Mouse (Mus musculus): ENCODE data around the gene Zdhhc16. TPM values are rescaled to one million over a fixed set of nuclear protein-coding genes. Genes with fewer than 3 reads are reported as not detected.

Zdhhc16 gene
- polyA plus RNA-seq, 1 experiment from 2014 or later: 38.4 TPM

DNA sequence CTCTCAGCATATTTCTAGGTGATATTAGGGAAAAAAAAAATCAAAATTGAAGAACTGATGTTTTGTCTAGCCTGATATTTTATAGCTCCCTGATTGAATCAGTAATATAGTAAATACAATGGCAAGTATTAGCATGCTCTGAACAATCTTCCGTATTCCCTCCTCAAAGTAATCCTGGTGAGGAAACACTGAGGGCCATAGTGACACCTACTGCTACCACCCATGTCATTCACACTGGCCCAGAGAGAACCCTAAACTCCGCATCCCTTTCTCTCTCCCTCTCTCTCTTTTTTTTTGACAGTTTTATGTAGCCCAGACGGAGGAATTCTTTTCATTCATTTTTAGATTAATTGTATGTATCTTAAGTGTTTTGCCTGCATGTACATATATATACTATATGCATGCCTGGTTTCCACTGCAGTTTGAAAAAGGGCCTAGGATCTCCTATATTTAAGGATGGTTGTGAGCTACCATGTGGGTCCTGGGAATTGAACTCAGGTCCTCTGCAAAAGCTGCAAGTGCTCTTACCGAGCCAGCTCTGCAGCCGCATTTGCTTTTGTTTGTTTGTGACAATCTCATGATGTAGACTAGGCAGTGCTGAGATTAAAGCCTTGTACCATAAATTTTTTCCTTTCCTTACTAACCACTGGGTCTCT, 12.7 kb upstream of the Zdhhc16 start:
- no peak overlapping the region for H3K27ac ChIP-seq (ENCODE audit: low read depth, low read length)
- WGBS: 72% methylated on average over 5 of the region's 5 CpGs

DNA sequence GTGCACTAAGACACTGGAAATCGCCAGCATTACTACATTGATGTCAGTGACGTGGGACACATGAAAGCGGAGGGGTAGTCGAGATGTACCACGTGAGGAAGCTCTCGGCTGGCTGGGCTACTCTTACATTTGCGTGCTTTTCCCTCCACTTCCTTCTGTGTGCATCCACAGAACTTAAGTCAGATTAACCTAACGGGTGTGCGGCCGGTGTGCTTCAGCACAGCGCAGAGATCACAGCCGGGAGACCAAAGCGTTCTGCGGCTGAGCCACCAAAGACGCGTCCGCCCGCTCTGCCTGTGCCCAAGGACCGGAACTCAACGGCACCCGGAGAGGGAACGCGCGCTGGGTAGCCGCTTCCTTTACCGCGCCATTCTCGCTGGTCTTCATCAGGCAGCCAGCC, 594 bp upstream of the Zdhhc16 start:
- Histone ChIP-seq H3K4me1 (replicated peaks; ENCODE audit: control insufficient read depth, insufficient read depth, low read length) (peaks cover 5% of the 10 kb centered on the region; the same call in 1 of the 2 replicates), H3K4me3 (ENCODE audit: low read depth, low read length) (peak overlapping the region; percentile 90), H3K36me3 (ENCODE audit: control insufficient read depth, insufficient read depth) (peaks cover 15% of the 10 kb centered on the region), H3K9me3 (ENCODE audit: control insufficient read depth) (no peaks in the 10 kb centered on the region), H3K4me2 (replicated peaks; ENCODE audit: low read depth) (peak overlapping the region; percentile 90), H3K9ac (ENCODE audit: low read depth, low read length) (peak overlapping the region; percentile 67), H3K27ac (ENCODE audit: low read depth, low read length) (peak overlapping the region; percentile 28; the same call in 1 of the 2 replicates), H3K27me3 (replicated peaks; ENCODE audit: control insufficient read depth, insufficient read depth, low read length) (no peaks in the 10 kb centered on the region)
- no peak for TF ChIP-seq CTCF (IDR thresholded peaks at IDR 0.05; ENCODE audit: low read depth)
- under 1% methylated on average over 28 of the region's 28 CpGs for WGBS
- ATAC-seq: peak; percentile 14; the same call in 1 of the 2 replicates

More for the DNA sequence above, 12.7 kb upstream of the Zdhhc16 start:
- H3K4me2 ChIP-seq (replicated peaks; ENCODE audit: low read depth): no peak overlapping the region
- H3K36me3 ChIP-seq (ENCODE audit: control insufficient read depth, insufficient read depth): peaks cover 49% of the 10 kb centered on the region
- no peak for ATAC-seq
- no peak for TF ChIP-seq CTCF (IDR thresholded peaks at IDR 0.05; ENCODE audit: low read depth)
- H3K27me3 ChIP-seq (replicated peaks; ENCODE audit: control insufficient read depth, insufficient read depth, low read length): no peaks in the 10 kb centered on the region
- H3K9me3 ChIP-seq (ENCODE audit: control insufficient read depth): no peaks in the 10 kb centered on the region
- H3K4me3 ChIP-seq (ENCODE audit: low read depth, low read length): no peak overlapping the region
- H3K4me1 ChIP-seq (replicated peaks; ENCODE audit: control insufficient read depth, insufficient read depth, low read length): no peaks in the 10 kb centered on the region
- no peak overlapping the region for H3K9ac ChIP-seq (ENCODE audit: low read depth, low read length)

DNA sequence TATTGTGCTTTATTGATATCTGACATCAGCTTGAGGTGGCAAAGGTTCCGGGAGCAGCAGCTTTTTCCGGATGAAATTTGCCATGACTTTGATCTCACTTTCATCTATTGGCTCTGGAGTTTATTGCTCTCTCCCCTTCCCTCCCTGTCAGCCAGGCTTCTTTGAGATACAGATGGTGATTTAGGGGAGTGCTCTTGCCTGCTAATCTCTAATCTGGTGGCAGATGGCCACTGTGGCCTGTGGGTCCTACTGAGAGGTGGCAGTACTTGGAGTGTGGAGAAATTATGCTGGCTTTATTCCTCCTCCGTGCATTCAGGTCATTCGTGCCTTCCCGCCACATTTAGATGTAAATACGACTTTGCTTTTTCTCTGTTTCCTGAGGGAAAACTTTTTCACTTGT, 844 bp downstream of the Zdhhc16 start:
- Histone ChIP-seq H3K4me1 (replicated peaks; ENCODE audit: control insufficient read depth, insufficient read depth, low read length) (peaks cover 5% of the 10 kb centered on the region; the same call in 1 of the 2 replicates), H3K36me3 (ENCODE audit: control insufficient read depth, insufficient read depth) (peaks cover 19% of the 10 kb centered on the region), H3K4me2 (replicated peaks; ENCODE audit: low read depth) (peak overlapping the region; percentile 90), H3K9ac (ENCODE audit: low read depth, low read length) (peak overlapping the region; percentile 67; the same call in 1 of the 2 replicates), H3K4me3 (ENCODE audit: low read depth, low read length) (peak overlapping the region; percentile 90), H3K9me3 (ENCODE audit: control insufficient read depth) (no peaks in the 10 kb centered on the region), H3K27ac (ENCODE audit: low read depth, low read length) (no peak overlapping the region), H3K27me3 (replicated peaks; ENCODE audit: control insufficient read depth, insufficient read depth, low read length) (no peaks in the 10 kb centered on the region)
- no peak for TF ChIP-seq CTCF (IDR thresholded peaks at IDR 0.05; ENCODE audit: low read depth)
- 23% methylated on average over 6 of the region's 6 CpGs for WGBS
- ATAC-seq: no peak

DNA sequence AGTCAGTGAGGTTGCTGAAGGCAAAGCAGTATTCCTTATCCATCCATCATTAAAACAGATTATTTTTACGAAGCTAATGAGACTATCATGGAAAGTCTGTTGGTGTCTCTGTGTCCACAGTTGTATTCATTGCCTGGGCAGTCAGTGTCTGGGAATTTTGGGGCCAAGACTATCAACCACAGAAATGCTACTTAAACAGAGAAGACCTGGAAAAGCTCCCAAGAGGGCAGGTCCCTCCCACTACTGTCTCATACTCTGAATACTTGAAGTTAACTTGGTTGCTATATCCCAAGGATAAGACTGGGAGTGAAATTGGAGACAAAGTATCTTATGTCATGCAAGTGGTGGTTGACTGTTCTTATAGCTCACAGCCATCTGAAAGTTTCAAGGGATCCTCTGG, 2.6 kb downstream of the Zdhhc16 start:
- no peak for TF ChIP-seq CTCF (IDR thresholded peaks at IDR 0.05; ENCODE audit: low read depth)
- Histone ChIP-seq H3K9me3 (ENCODE audit: control insufficient read depth) (no peaks in the 10 kb centered on the region), H3K36me3 (ENCODE audit: control insufficient read depth, insufficient read depth) (peaks cover 36% of the 10 kb centered on the region), H3K4me3 (ENCODE audit: low read depth, low read length) (no peak overlapping the region), H3K27me3 (replicated peaks; ENCODE audit: control insufficient read depth, insufficient read depth, low read length) (no peaks in the 10 kb centered on the region), H3K4me1 (replicated peaks; ENCODE audit: control insufficient read depth, insufficient read depth, low read length) (peaks cover 5% of the 10 kb centered on the region; the same call in 1 of the 2 replicates), H3K4me2 (replicated peaks; ENCODE audit: low read depth) (no peak overlapping the region), H3K9ac (ENCODE audit: low read depth, low read length) (no peak overlapping the region), H3K27ac (ENCODE audit: low read depth, low read length) (no peak overlapping the region)
- WGBS: 90% methylated on average over 1 of the region's 1 CpGs
- no peak for ATAC-seq

DNA sequence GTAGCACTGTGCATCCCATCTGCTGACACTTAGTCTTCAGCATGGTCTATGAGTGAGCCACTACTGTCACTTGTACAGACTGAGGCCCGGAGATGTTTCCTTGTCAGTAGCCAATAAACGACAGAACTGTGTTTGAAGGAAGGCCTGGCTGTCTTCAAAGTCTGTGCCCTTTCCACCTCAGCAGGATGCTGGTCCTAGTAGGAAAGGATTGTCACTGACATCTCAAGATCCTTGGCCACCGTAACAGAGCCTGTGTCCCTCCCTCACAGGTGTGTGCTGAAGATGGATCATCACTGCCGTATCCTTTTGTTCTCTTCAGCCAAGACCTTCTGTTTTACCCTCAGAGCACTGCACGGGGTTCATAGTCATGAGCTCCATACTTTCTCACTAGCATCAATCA, 5.3 kb downstream of the Zdhhc16 start:
- 84% methylated on average over 5 of the region's 5 CpGs for WGBS
- Histone ChIP-seq H3K4me1 (replicated peaks; ENCODE audit: control insufficient read depth, insufficient read depth, low read length) (no peaks in the 10 kb centered on the region; the same call in 1 of the 2 replicates), H3K27me3 (replicated peaks; ENCODE audit: control insufficient read depth, insufficient read depth, low read length) (no peaks in the 10 kb centered on the region), H3K27ac (ENCODE audit: low read depth, low read length) (no peak overlapping the region), H3K4me3 (ENCODE audit: low read depth, low read length) (no peak overlapping the region), H3K9ac (ENCODE audit: low read depth, low read length) (no peak overlapping the region), H3K4me2 (replicated peaks; ENCODE audit: low read depth) (no peak overlapping the region), H3K9me3 (ENCODE audit: control insufficient read depth) (no peaks in the 10 kb centered on the region), H3K36me3 (ENCODE audit: control insufficient read depth, insufficient read depth) (peaks cover 57% of the 10 kb centered on the region)
- no peak for TF ChIP-seq CTCF (IDR thresholded peaks at IDR 0.05; ENCODE audit: low read depth)
- ATAC-seq: no peak

DNA sequence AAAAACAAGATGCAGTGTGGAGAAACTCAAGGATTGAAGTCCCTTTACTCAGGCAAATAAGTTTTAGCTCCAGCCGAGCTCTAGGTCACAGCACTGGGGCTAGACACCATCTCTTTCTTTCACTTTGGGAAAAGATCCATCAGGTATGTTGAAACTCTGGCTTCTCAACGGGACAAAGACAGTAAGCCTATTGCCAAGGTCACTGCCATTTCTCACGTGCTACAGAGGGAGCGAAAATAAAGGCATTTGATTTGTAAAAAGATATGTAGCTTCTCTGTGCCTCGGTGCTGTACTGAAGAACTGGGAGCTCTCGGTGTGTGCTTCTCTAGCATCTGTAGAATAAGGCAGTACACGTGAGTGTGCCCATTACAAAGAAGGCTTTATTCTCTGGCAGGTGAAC, 10.6 kb downstream of the Zdhhc16 start:
- TF ChIP-seq CTCF (IDR thresholded peaks at IDR 0.05; ENCODE audit: low read depth): no peak
- no peaks in the 10 kb centered on the region for H3K4me1 ChIP-seq (replicated peaks; ENCODE audit: control insufficient read depth, insufficient read depth, low read length)
- H3K27ac ChIP-seq (ENCODE audit: low read depth, low read length): no peak overlapping the region
- no peaks in the 10 kb centered on the region for H3K9me3 ChIP-seq (ENCODE audit: control insufficient read depth)
- H3K9ac ChIP-seq (ENCODE audit: low read depth, low read length): no peak overlapping the region
- WGBS: 91% methylated on average over 7 of the region's 7 CpGs
- no peak for ATAC-seq
- peaks cover 92% of the 10 kb centered on the region for H3K36me3 ChIP-seq (ENCODE audit: control insufficient read depth, insufficient read depth)
- H3K4me3 ChIP-seq (ENCODE audit: low read depth, low read length): no peak overlapping the region
- H3K27me3 ChIP-seq (replicated peaks; ENCODE audit: control insufficient read depth, insufficient read depth, low read length): no peaks in the 10 kb centered on the region
- no peak overlapping the region for H3K4me2 ChIP-seq (replicated peaks; ENCODE audit: low read depth)

Data from intestine, postnatal 0 days (tissue).